Mouse (Mus musculus): ENCODE measurements at regions not wholly inside any gene's neighbourhood (a gene's known extent, or its start where the extent isn't known, plus 50 kb on each side); places are given as distances from the start of the nearest gene placed in this dataset.

DNA sequence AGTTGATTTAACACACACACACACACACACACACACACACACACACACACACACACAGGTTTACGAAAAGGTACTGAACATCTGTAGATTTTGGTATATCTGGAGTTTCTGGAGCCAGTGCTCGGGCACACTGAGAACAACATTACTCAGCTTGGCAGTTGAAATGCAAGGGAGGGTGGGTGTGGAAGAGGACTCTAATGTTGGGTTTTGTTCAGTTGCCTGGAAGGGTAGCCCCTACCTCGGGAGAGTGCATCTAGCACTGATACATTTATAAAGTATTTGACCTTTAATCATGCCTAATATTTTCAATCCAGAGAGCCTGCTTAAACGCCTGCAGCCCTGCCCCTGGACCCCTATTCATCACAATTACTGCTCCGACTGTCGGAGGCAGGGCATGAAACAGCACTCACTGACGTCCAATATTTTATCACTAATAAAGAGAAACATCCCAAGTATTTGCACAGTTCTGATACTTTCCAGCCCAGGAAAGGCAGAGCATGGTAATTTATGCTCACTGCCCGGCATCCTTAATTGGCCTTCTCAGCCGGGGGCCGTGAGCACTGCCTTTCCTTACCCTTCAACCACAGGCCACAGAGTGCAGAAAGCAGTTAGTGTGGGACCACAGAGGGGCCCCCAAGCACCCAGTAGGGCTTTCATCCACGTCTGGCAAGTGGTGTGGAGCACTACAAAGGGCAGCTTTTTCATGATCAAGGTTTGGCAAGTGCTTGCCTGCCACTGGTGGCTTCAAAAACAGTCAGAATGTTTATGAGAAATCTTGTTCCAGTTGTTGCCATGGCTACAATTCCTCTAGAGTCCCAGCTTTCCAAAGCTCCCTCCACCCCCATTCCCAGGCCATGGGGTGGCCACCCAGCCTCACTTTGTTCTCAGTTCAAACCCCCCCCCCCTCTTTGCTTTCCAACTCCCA, 76.3 kb upstream of the Pkdcc start:
- TF ChIP-seq CTCF (IDR thresholded peaks at IDR 0.05; ENCODE audit: extremely low read depth, insufficient read depth, low read length) (no peak), POLR2A (IDR thresholded peaks at IDR 0.05; ENCODE audit: extremely low read depth, insufficient read depth, low read length) (no peak)

Measured in cortical plate, adult 2 months (tissue).